Mouse (Mus musculus) embryonic facial prominence, embryonic 14.5 days (tissue): ENCODE results near the gene Cdkn2d. TPM values are rescaled to one million over a fixed set of nuclear protein-coding genes. Genes with fewer than 3 reads are reported as not detected.

Experiments used
- ATAC-seq: fragments of 200-750 bp; cut with Nextera tagmentation; 2 replicates; pipeline ENCODE4 v1.8.0; 2017; ENCODE audit warnings: low read depth, moderate number of reproducible peaks, moderate TSS enrichment
- DNase-seq: peaks from one replicate; pipeline ENCODE4 v3.0.0-alpha.2; 2015; ENCODE audit warnings: low spot score
- H3K27ac ChIP-seq: fragments of 300-500 bp; sonication (generic); replicated peaks from 2 replicates; pipeline ENCODE4 v1.5.1; 2014; ENCODE audit warnings: low read depth, mild to moderate bottlenecking, low read length, moderate library complexity
- H3K27me3 ChIP-seq: fragments of 300-500 bp; sonication (generic); replicated peaks from 2 replicates; pipeline ENCODE4 v1.6.1; 2014; ENCODE audit warnings: low read length; ENCODE audit not compliant: control insufficient read depth, insufficient read depth
- H3K36me3 ChIP-seq: fragments of 300-500 bp; sonication (generic); 2 replicates; pipeline ENCODE4 v1.6.1; 2014; ENCODE audit warnings: low read length, mixed read lengths; ENCODE audit not compliant: control insufficient read depth, insufficient read depth
- H3K4me1 ChIP-seq: fragments of 300-500 bp; sonication (generic); 2 replicates; pipeline ENCODE4 v1.6.1; 2014; ENCODE audit warnings: antibody characterized with exemption, low read length; ENCODE audit not compliant: control insufficient read depth, insufficient read depth
- H3K4me2 ChIP-seq: fragments of 300-500 bp; sonication (generic); 2 replicates; pipeline ENCODE4 v1.6.1; 2014; ENCODE audit warnings: low read depth, mild to moderate bottlenecking, low read length, moderate library complexity, mixed read lengths
- H3K4me3 ChIP-seq: fragments of 300-500 bp; sonication (generic); 2 replicates; pipeline ENCODE4 v1.5.1; 2014; ENCODE audit warnings: low read depth, mild to moderate bottlenecking, low read length
- H3K9ac ChIP-seq: fragments of 300-500 bp; sonication (generic); 2 replicates; pipeline ENCODE4 v1.6.1; 2014; ENCODE audit warnings: low read depth, mild to moderate bottlenecking, low read length, moderate library complexity, mixed read lengths
- H3K9me3 ChIP-seq: fragments of 300-500 bp; sonication (generic); 2 replicates; pipeline ENCODE4 v1.6.1; 2016; ENCODE audit warnings: low read length; ENCODE audit not compliant: control insufficient read depth
- WGBS: fragments of 180-500 bp; shearing (Covaris S2); extraction: QIAGEN DNeasy Blood & Tissue Kit; methylation state at CpG from one replicate; pipeline ENCODE4 v1.1.7; 2014; 5-methylcytosine and 5-hydroxymethylcytosine counted together
- polyA plus RNA-seq: library from polyadenylated mRNA; unstranded; fragments of >200 nt; fragmentation: Nextera tagmentation; extraction: Ambion mirVana; gene quantifications from 2 replicates; pipeline ENCODE4 v1.2.1, GENCODE M21; 2014

Cdkn2d gene
- polyA plus RNA-seq, 1 experiment from 2014 or later = 57.2 TPM

DNA sequence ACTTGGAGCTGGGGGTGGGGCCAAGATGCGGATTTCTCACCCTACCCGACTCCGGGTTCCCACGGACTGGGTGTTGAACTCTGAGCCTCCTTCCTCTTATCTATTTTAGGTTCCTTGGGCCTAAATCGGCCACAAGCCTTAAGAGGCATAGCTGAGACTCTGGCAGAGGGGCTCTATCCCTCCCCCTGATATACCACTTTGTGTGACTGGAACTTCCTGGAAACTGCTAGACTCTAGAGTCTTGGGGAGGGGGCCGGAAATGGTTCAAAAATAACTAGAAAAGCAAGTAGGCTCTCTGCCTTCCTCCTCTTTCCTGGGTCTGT lies 30.3 kb upstream of the Cdkn2d start:
- H3K4me3 ChIP-seq = peak overlapping the region; percentile 74
- peak overlapping the region; percentile 35; the same call in 1 of the 2 replicates for H3K27ac ChIP-seq
- 9% methylated on average over 6 of the region's 6 CpGs for WGBS
- ATAC-seq = no peak
- no peaks in the 10 kb centered on the region for H3K9me3 ChIP-seq
- no peak for DNase-seq
- 0 out of 2 replicates have a peak, but pooled peaks cover 4% of the 10 kb centered on the region for H3K36me3 ChIP-seq
- H3K9ac ChIP-seq = peak overlapping the region; percentile 82
- H3K4me2 ChIP-seq = peak overlapping the region; percentile 93
- no peaks in the 10 kb centered on the region for H3K27me3 ChIP-seq
- 0 out of 2 replicates have a peak, but pooled peaks cover 11% of the 10 kb centered on the region for H3K4me1 ChIP-seq

- WGBS = 1% methylated on average over 41 of the region's 52 CpGs
- peak within 1 kb of the TSS; percentile 35 for H3K27ac ChIP-seq
- peak; percentile 95 for ATAC-seq
These were observed 29.7 kb upstream of the Cdkn2d start, which contains the start of gene Slc44a2 for GRCm38 (mm10) chr9:21320619-21321512. Slc44a2 (plus strand) TSS chr9:21320698.

DNA sequence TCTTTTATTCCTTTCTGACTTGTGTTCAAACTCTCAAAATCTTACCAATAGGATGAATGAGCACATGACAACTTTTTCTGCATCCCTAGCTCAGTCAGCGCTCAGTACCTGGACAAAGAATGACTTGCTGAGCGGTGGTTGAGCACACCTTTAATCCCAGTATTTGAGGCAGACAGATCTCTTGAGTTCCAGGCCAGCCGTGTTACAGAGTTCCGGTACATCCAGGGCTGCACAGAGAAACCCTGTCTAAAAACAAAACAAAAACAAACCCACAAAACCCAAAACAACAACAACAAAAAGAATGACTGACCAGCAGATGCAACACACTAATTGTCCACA lies 29.0 kb upstream of the Cdkn2d start:
- DNase-seq (no peak), ATAC-seq (peak; percentile 58)
- Histone ChIP-seq H3K36me3 (0 out of 2 replicates have a peak, but pooled peaks cover 4% of the 10 kb centered on the region), H3K4me3 (peak overlapping the region; percentile 74), H3K27ac (no peak overlapping the region), H3K9ac (peak overlapping the region; percentile 48; the same call in 1 of the 2 replicates), H3K4me2 (peak overlapping the region; percentile 93), H3K27me3 (no peaks in the 10 kb centered on the region), H3K9me3 (no peaks in the 10 kb centered on the region), H3K4me1 (peaks cover 11% of the 10 kb centered on the region; the same call in 1 of the 2 replicates)
- WGBS = 27% methylated on average over 4 of the region's 4 CpGs

More at GRCm38 (mm10) chr9:21320619-21321512, 29.7 kb upstream of the Cdkn2d start, which contains the start of gene Slc44a2:
- peak within 1 kb of the TSS; percentile 93 for H3K4me2 ChIP-seq
- H3K36me3 ChIP-seq = 0 out of 2 replicates have a peak, but pooled peaks cover 4% of the 10 kb centered on the region
- peak within 1 kb of the TSS; percentile 82 for H3K9ac ChIP-seq
- H3K27me3 ChIP-seq = no peaks in the 10 kb centered on the region
- peak; percentile 90 for DNase-seq
- H3K4me3 ChIP-seq = peak within 1 kb of the TSS; percentile 74
- H3K9me3 ChIP-seq = no peaks in the 10 kb centered on the region
- H3K4me1 ChIP-seq = 0 out of 2 replicates have a peak, but pooled peaks cover 11% of the 10 kb centered on the region

DNA sequence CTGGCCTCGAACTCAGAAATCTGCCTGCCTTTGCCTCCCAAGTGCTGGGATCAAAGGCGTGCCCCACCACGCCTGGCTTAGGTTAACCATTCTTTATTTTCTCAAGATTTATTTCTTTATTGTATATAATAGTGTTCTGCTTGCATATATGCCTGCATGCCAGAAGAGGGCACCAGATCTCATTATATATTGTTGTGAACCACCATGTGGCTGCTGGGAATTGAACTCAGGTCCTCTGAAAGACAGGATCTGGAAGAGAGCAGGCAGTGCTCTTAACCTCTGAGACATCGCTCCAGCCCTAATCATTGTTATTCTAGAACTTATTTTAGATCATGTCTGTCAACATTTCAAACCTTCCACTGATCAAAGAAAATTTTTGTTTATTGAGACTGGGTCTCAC lies 28.3 kb upstream of the Cdkn2d start:
- no peak overlapping the region for H3K4me3 ChIP-seq
- no peak overlapping the region for H3K4me2 ChIP-seq
- no peak overlapping the region for H3K27ac ChIP-seq
- ATAC-seq (no peak), DNase-seq (no peak)
- H3K9ac ChIP-seq = no peak overlapping the region
- H3K36me3 ChIP-seq = 0 out of 2 replicates have a peak, but pooled peaks cover 4% of the 10 kb centered on the region
- peaks cover 11% of the 10 kb centered on the region; the same call in 1 of the 2 replicates for H3K4me1 ChIP-seq
- whole genome bisulfite sequencing = 89% methylated on average over 4 of the region's 4 CpGs
- H3K9me3 ChIP-seq = no peaks in the 10 kb centered on the region
- H3K27me3 ChIP-seq = no peaks in the 10 kb centered on the region

- no peaks in the 10 kb centered on the region for H3K27me3 ChIP-seq
- H3K4me1 ChIP-seq = peaks cover 11% of the 10 kb centered on the region; the same call in 1 of the 2 replicates
- no peak overlapping the region for H3K4me2 ChIP-seq
- WGBS = 86% methylated on average over 6 of the region's 6 CpGs
- no peaks in the 10 kb centered on the region for H3K36me3 ChIP-seq
- no peak overlapping the region for H3K9ac ChIP-seq
- DNase-seq (no peak), ATAC-seq (no peak)
- no peak overlapping the region for H3K4me3 ChIP-seq
- no peaks in the 10 kb centered on the region for H3K9me3 ChIP-seq
- no peak overlapping the region for H3K27ac ChIP-seq
These were observed 27.6 kb upstream of the Cdkn2d start for GRCm38 (mm10) chr9:21318792-21319191.

GRCm38 (mm10) chr9:21316696-21317095 lies 25.5 kb upstream of the Cdkn2d start:
- H3K4me3 ChIP-seq = no peak overlapping the region
- no peak overlapping the region for H3K9ac ChIP-seq
- H3K9me3 ChIP-seq = no peaks in the 10 kb centered on the region
- DNase-seq (no peak), ATAC-seq (no peak)
- H3K27me3 ChIP-seq = peaks cover 11% of the 10 kb centered on the region
- no peaks in the 10 kb centered on the region for H3K36me3 ChIP-seq
- H3K4me1 ChIP-seq = peaks cover 7% of the 10 kb centered on the region; the same call in 1 of the 2 replicates
- no peak overlapping the region for H3K4me2 ChIP-seq
- H3K27ac ChIP-seq = no peak overlapping the region
- WGBS = 70% methylated on average over 7 of the region's 7 CpGs

GRCm38 (mm10) chr9:21315421-21315820 lies 24.2 kb upstream of the Cdkn2d start:
- no peak for ATAC-seq
- H3K4me2 ChIP-seq = no peak overlapping the region
- H3K4me3 ChIP-seq = no peak overlapping the region
- WGBS = 35% methylated on average over 5 of the region's 5 CpGs
- peak overlapping the region; percentile 52 for H3K27ac ChIP-seq
- no peaks in the 10 kb centered on the region; the same call in 1 of the 2 replicates for H3K4me1 ChIP-seq
- H3K9me3 ChIP-seq = no peaks in the 10 kb centered on the region
- H3K27me3 ChIP-seq = peaks cover 17% of the 10 kb centered on the region
- H3K36me3 ChIP-seq = no peaks in the 10 kb centered on the region
- peak; percentile 64 for DNase-seq
- no peak overlapping the region for H3K9ac ChIP-seq

GRCm38 (mm10) chr9:21314367-21315140 lies 23.3 kb upstream of the Cdkn2d start:
- H3K36me3 ChIP-seq = no peaks in the 10 kb centered on the region
- ATAC-seq (no peak), DNase-seq (no peak)
- H3K9me3 ChIP-seq = no peaks in the 10 kb centered on the region
- H3K27ac ChIP-seq = peak overlapping the region; percentile 52
- H3K4me3 ChIP-seq = no peak overlapping the region
- no peak overlapping the region for H3K4me2 ChIP-seq
- WGBS = 80% methylated on average over 9 of the region's 9 CpGs
- H3K9ac ChIP-seq = no peak overlapping the region
- H3K27me3 ChIP-seq = peaks cover 17% of the 10 kb centered on the region
- H3K4me1 ChIP-seq = no peaks in the 10 kb centered on the region; the same call in 1 of the 2 replicates
